Mouse (Mus musculus): ENCODE data around the gene Higd1c.
"Not testable (repeated sequence)": the region's sequence is repeated elsewhere in the genome, so short reads cannot be mapped to it uniquely, and the experiment has no call there.

Gene Higd1c

GRCm38 (mm10) chr15:100411731-100412130, 47.4 kb downstream of the Higd1c start:
- DNase-seq (ENCODE audit: low spot score): no peak

DNA sequence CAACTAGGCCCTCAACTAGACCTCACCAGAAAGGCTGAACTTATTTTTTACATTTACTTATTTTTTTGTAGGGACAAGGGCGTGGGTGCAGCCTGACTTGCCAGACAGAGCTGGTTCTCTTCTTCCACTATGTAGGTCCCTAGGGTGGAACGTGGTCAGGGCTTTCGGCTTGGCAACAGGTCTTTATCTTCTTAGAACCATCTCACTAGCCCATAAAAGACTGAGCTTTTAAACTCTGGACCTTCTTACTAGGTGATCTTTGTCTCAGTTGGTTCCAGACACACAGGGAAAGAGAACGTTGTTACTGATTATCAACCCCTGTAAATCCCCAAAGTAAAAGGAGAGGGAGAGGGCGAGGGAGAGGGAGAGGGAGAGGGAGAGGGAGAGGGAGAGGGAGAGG, 49.0 kb downstream of the Higd1c start:
- no peak for DNase-seq (ENCODE audit: low spot score)

GRCm38 (mm10) chr15:100414011-100414410, 49.7 kb downstream of the Higd1c start:
- peak; percentile 74 for DNase-seq (ENCODE audit: low spot score)

DNA sequence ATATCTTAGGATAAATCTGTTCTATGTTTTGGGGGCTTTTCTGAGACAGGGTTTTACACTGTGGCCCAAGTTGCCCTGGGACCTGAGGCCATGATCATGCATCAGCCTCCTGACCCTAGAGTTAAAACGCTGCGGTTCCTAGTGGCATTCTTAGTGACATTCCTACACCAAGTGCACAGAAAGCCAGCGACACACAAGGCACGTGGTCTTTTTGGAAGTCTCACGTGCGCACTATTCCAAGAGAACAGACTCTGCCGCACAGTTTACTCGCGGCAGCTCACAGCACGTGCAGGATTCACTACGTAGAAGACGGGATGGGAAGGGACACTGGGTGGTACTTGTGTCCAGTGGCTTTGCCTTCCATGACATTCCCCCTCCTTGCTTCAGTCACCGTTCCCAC, 50.6 kb downstream of the Higd1c start:
- DNase-seq (ENCODE audit: low spot score): no peak

DNA sequence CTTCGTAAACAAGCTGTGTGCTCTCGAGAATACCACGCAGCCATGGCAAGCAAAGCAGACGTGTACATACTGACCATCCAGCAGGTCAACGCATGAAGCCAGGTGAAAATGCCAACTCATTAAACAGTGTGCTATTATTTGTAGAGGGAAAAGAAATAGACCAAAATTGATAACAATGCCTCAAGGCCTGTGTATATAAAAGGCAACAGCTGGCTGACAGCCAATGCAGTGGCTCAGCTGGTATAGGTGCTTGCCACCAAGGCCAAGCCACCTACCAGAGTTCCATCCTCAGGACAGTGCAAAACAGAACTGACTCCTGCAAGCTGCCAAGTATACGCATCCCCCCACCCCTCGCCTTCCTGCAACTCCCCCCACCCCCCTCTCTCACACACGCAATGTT, 51.3 kb downstream of the Higd1c start:
- DNase-seq (ENCODE audit: low spot score): no peak

DNA sequence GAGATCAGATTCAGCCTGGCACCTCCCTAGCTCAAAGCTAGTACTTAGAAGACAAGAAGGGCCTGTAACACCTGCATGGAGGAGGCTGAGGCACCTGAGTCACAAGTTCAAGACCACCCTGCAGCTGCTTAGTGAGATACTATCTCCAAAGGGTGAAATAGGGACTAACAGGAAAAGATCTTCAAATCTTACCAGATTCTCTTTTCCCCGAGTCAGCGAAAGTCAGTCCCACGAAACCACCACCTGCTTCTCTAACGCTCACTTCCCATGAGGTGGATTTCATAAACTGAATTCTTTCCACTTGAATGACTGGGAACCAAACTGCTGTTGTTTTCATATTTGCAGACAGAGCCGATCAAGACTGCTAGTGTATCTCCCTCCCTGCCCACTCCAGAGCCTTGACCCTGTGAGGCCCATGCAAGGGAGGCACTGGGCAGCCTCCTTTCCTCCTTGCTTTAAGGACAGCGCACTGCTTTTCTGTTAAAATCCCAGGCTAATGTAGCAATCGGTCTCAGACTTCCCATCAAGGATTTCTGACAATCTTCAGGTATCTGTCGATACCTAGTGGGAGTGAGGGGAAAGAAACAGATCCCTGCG, 53.6 kb downstream of the Higd1c start:
- no peak for DNase-seq (ENCODE audit: low spot score)

DNA sequence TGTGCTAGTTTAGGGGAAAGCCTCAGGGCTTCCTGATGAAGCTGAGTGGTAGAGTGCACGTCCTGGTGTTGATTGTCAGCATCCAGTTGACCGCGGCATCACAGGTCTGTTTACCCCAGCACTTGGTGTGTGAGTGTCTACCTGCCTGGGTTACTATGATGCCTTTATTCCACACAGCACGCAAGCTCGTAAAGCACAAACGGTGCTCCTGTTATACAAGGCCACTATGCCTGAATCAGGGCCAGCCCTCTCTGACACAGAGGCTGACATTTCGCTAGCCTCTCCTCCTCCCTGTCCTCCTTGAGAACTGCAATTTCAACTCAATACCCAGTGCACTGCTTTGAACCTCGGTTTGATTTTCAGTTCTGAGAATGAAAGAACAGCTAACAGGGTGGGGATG, 55.0 kb downstream of the Higd1c start:
- no peak for DNase-seq (ENCODE audit: low spot score)

DNA sequence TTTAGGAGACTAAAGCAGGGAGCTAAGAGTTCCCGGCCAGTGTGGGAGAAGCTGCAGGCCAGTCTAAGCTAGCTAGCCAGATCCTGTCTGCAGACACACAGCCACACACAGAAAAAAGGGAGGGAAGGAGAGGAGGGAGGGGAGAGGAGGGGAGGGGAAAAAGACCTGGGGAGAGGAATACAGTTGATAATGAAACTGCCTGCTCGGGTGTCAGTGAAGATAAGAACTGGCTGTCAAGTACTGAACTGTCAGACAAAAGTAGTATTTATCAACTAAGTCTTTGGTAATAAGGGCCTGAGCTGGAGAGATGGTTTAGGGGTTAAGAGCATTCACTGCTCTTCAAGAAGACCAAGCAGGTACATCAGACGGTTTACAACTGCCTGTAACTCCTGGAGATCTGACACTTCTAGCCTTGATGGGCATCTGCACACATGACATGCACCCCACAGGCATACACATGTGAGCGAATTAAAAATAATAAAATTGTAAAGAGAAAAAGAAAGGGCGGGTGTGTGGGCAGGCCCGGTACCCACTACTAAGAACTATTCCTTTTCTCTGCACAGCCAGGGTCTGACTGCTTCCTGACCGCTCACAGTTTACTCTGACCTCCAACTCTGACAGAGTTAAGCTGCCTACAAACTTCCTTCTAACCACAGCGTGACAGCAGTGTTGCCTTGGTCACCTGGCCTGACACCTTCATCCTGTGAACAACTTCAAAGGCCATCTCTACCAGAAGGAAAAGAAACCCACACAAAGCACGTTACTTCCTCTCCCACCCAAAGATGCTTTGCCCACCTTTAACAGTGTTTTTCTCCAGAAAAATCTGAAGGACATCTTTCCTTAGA, 55.8 kb downstream of the Higd1c start:
- peak; percentile 72 for DNase-seq (ENCODE audit: low spot score)

- no peak for DNase-seq (ENCODE audit: low spot score)
These were observed 56.9 kb downstream of the Higd1c start for GRCm38 (mm10) chr15:100421059-100421757.

- not testable (repeated sequence) for DNase-seq (ENCODE audit: low spot score)
These were observed 57.4 kb downstream of the Higd1c start, which contains the start of gene Gm5475 for GRCm38 (mm10) chr15:100421758-100422197. Gene Gm5475, plus strand, starts transcription at chr15:100422147.

DNA sequence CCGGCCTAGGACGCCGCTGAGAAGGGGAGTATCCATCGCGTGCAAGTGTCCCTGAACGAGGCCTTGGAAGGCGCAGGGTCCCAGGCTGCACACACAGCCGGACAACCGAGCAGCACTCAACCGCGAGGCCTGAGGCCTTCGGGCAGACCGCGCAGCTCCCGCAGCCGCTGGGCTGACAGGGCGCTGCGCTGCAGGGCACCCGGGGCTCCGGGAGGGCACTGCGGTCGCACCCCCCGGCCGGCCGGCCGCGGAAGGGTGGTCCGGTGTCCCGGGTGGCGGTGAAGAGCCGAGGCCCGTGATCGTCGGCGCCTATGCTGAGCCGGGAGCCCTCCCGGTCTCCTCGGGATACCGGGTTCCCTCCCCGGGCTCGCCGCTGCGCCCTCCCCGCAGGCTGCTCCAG, 58.1 kb downstream of the Higd1c start:
- no peak for DNase-seq (ENCODE audit: low spot score)

- DNase-seq (ENCODE audit: low spot score): peak; percentile 96
These were observed 58.8 kb downstream of the Higd1c start for GRCm38 (mm10) chr15:100422899-100423860.

GRCm38 (mm10) chr15:100423916-100424315, 59.6 kb downstream of the Higd1c start:
- DNase-seq (ENCODE audit: low spot score): no peak

DNA sequence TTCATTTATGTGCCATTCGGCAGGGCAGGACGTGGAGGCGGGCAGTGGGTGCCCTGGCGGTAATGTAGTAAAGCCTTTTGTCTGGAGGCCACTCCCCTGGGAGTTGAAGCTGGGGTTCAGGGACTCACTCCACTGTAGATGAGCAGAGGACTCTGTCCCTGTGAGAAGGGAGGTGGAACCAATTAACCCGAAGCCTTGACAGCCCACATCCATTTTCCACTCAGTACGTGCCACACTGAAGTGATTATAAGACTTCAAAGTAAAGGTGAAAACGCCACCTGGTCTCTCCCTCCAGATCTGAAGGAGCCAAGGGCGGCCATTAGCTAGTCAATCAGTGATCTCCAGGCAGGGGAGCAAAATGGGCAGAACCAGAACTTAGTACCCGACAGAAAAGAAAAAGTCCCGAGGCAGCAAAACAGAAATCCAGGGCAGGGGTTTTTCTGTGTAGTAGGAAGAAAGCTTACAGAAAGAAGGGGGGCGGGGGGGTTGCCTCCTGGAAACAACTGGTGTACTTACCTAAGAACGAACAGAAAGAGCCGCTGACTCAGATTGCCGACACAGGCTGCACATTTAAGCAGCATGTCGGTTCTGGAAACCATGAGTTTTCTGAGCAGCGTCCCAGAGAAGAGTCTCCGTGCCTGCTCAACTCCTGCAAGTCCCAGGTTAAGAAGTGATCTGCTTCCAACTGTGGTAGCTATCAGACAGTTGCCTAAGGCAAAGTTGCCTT, 60.2 kb downstream of the Higd1c start, which contains the start of gene Slc11a2:
Gene Slc11a2 (minus strand): TSS at position 677 of the 727 bp plus-strand sequence.
- DNase-seq (ENCODE audit: low spot score): no peak

GRCm38 (mm10) chr15:100428296-100428905, 64.1 kb downstream of the Higd1c start:
- DNase-seq (ENCODE audit: low spot score): no peak

DNA sequence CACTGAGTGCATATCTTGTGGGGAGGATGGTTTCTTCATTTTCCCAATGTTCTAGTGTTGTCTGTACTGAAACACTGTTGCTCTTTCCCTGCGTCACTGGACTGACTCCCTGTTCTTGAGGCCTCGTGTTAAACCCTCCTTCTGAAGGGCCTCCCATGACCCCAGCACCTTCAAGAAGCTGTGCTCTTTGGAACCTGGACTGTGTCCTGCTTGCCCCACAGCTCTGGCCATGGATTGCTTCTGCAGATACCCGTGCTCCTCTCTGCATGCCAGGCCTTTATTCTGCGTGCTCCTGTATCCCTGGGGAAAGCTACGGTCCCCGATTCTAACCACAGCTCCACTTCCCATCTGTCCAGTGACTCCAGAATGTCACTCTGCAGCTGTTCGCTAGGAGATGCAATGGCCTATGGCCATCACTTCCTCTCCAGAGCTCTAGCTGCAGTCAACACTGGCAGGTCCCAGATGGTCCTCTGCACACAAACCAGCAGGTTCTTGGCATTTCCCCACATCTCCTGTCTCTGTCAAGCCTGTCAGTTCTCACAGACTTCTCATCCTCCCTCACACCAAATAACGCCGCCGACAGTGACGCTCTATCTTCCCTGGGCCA, 65.7 kb downstream of the Higd1c start:
- no peak for DNase-seq (ENCODE audit: low spot score)

DNA sequence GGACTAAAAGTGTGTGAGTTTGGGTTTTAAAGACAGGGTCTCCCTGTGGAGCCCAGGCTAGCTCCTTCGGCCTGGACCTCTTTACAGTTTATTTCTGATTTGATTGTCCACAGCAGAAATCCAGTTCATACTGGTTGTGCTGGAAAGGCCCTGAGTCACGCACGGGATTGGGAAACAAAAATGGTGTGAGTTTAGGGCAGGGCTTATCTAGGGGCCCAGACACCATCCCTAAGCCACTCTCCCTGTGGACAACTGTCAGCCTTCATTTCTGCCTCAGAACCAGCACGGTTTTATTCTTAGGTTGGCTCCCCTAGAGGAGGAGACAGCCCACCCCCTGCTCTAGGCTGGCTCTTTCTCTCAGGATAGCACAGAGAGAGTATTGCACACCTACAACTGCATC, 68.9 kb downstream of the Higd1c start:
- no peak for DNase-seq (ENCODE audit: low spot score)

Data from yolk sac, embryonic 10.5 days (tissue).